Mouse (Mus musculus) cerebellum, adult 2 months (tissue): Measurements from ENCODE around the gene Etfa.

Experiments used
- CTCF ChIP-seq: fragments of 200-500 bp; IDR thresholded peaks from 2 replicates; pipeline ENCODE4 v1.5.1; 2011; ENCODE audit warnings: low read depth, mild to moderate bottlenecking, control low read depth, low read length, moderate library complexity, borderline replicate concordance; ENCODE audit not compliant: insufficient read depth
- POLR2A ChIP-seq: fragments of 200-500 bp; IDR thresholded peaks from 2 replicates; pipeline ENCODE4 v1.6.1; 2011; ENCODE audit warnings: low read length, control low read depth, borderline replicate concordance; ENCODE audit not compliant: insufficient read depth

- TF ChIP-seq CTCF (peak; percentile 25; the same call in 1 of the 2 replicates), POLR2A (no peak)
These were observed 13.7 kb upstream of the Etfa start for GRCm38 (mm10) chr9:55525716-55526115.
